Mouse (Mus musculus) thymus, postnatal 0 days (tissue): ENCODE results near the gene Gcfc2. TPM values are rescaled to one million over a fixed set of nuclear protein-coding genes. Genes with fewer than 3 reads are reported as not detected.

Source experiments
- DNase-seq: peaks from one replicate; pipeline ENCODE4 v3.0.0-alpha.2; 2015; ENCODE audit warnings: low spot score
- microRNA counts: library from miRNA; unstranded; fragments of <30 nt; microRNA quantifications from one replicate; lab custom pipeline; 2015
- microRNA-seq: library from miRNA; unstranded; fragments of <30 nt; microRNA quantifications from one replicate; pipeline ENCODE4, GENCODE M21; 2016; ENCODE audit warnings: borderline number of aligned reads
- polyA plus RNA-seq: library from polyadenylated mRNA; unstranded; fragments of >200 nt; fragmentation: Nextera tagmentation; extraction: Ambion mirVana; gene quantifications from 2 replicates; pipeline ENCODE4 v1.2.1, GENCODE M21; 2015

Gcfc2 gene
- polyA plus RNA-seq, 1 experiment from 2014 or later, result 7.7 TPM

- DNase-seq, result peak; percentile 70
These were observed 52.6 kb downstream of the Gcfc2 start for GRCm38 (mm10) chr6:81975971-81976621.

GRCm38 (mm10) chr6:81979286-81979685 is 55.8 kb downstream of the Gcfc2 start:
- DNase-seq, result no peak

GRCm38 (mm10) chr6:81986171-81986570 is 62.7 kb downstream of the Gcfc2 start:
- no peak for DNase-seq

- no peak for DNase-seq
These were observed 63.1 kb downstream of the Gcfc2 start for GRCm38 (mm10) chr6:81986599-81986998.

- peak; percentile 61 for DNase-seq
These were observed 63.5 kb downstream of the Gcfc2 start for GRCm38 (mm10) chr6:81987010-81987409.

- DNase-seq, result no peak
These were observed 64.1 kb downstream of the Gcfc2 start for GRCm38 (mm10) chr6:81987580-81987979.

- DNase-seq, result no peak
These were observed 64.9 kb downstream of the Gcfc2 start for GRCm38 (mm10) chr6:81988341-81988740.

GRCm38 (mm10) chr6:81990049-81990810 is 66.8 kb downstream of the Gcfc2 start:
- no peak for DNase-seq

MicroRNAs encoded within 50 kb of the gene (microRNA counts, 519-probe panel; counts per million panel counts)
- 473 counts per million, percentile 71 among the panel's probes with 10 or more counts for microRNA mmu-miR-468 (lab: Ali Mortazavi, UCI)

Small RNAs within 50 kb of the gene (microRNA-seq; reads per million reads assigned to microRNA genes)
- gene Mir468 (not detected), gene Mir7232 (not detected)

Other genes starting within 250 kb of the Gcfc2 start
- 35.6 and 44.0 TPM in 2 replicates for gene Mrpl19, start 42.3 kb downstream of the Gcfc2 start, polyA plus RNA-seq
- gene Eva1a, start 117.4 kb downstream of the Gcfc2 start, polyA plus RNA-seq, result 2.9 and 3.0 TPM in 2 replicates